Mouse (Mus musculus) MEL-GATA-1-ER (cell line): ENCODE measurements around the gene Prkacb.

Source experiments
- DNase-seq: peaks from one replicate; pipeline ENCODE4 v3.0.0-alpha.2; 2012; ENCODE audit warnings: low read depth; ENCODE audit errors: extremely low read depth

Gene Prkacb

DNA sequence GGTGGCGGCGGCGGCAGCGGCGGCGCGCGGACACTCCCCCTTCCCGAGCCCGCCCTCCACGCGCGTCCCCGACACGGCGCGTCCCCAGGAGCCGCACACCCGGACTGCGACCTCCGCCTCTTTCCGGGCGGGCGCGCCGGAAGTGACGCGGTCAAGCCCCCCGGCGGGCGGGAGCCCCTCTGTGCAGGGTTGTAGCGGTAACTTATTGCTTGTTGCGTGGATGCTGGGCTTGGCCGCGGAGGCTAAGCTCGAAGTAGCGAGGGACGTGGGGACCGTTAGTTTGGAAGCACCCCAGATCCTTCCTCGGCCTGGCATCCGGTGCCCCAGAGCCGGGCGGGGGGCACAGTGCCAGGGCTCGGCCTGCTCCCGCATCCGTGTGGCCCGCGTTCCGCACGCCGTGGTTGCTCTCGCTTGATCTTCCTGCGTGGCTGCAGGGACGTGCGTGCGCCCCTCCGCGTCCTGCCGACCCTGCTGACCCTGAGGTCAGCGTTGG lies at the start of gene Prkacb:
Gene Prkacb, minus strand, starts transcription at position 90 of the 493 bp plus-strand sequence.
- DNase-seq, result peak; percentile 63

DNA sequence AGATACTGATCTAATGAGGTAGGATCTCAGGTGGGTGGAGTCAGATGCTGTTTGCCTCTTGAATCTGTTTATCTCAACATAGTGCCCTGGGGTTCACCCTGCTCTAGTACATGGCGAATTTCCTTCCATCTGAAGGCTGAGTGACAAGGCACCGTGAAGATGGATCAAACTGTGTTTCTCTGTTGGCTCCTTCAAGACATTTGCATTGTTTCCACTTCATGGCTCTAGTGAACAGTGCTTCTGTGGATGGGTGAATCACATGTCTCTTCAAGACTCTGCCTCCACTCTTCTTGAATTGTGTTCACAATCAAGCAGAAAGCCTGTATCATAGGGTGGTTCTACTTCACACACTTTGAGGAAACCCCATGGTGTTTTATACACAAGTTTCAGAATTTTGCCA lies 47.5 kb upstream of the Prkacb start:
- DNase-seq, result no peak

DNA sequence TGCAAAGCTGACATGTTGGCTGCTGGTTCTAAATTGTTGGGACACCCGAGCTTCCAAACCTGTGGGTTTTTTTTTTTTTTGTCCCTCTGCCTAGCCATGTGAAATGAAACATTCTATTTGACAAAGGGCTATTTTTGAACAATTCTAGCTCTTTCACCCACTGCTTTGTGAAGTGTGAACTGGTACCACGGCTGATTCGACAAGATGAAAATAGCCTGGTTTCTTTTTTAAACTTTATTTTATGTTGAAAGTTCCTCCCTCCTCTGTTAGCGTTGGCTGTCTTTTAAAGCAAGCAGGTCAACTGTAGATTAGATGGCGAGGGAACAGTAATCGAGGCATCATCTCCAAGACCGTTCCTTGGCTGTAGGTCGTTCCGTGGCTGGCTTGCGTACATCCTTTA lies 44.6 kb upstream of the Prkacb start:
- no peak for DNase-seq

DNA sequence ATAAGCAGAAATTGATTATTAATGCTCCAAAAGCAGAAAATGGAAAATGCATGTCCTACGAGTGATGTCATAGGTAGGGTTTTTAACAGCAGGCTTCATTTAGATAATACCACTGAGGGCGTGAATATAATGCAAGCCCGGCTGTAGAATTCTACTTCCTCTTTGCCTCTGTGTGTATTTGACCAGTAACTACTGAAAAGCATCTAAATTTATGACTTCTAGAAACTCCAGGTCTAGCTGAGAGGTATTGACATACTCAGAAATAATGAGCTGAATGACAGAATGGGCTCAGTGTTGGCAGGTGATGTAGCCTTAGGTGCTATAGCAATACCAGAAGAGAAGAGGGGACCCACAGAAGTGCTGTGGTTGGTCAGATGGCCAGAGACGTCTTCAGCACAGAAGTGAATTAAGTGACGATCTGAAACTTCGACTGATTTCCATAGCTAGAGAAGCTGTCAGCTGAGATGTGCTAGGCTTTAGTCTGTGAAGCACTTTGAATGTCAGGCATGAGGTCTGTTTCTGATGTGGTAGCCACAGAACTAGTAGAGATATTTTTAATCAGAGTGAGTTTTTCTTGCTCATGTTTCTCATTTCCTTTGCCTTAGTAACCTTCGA lies 41.8 kb upstream of the Prkacb start:
- DNase-seq, result peak; percentile 29

DNA sequence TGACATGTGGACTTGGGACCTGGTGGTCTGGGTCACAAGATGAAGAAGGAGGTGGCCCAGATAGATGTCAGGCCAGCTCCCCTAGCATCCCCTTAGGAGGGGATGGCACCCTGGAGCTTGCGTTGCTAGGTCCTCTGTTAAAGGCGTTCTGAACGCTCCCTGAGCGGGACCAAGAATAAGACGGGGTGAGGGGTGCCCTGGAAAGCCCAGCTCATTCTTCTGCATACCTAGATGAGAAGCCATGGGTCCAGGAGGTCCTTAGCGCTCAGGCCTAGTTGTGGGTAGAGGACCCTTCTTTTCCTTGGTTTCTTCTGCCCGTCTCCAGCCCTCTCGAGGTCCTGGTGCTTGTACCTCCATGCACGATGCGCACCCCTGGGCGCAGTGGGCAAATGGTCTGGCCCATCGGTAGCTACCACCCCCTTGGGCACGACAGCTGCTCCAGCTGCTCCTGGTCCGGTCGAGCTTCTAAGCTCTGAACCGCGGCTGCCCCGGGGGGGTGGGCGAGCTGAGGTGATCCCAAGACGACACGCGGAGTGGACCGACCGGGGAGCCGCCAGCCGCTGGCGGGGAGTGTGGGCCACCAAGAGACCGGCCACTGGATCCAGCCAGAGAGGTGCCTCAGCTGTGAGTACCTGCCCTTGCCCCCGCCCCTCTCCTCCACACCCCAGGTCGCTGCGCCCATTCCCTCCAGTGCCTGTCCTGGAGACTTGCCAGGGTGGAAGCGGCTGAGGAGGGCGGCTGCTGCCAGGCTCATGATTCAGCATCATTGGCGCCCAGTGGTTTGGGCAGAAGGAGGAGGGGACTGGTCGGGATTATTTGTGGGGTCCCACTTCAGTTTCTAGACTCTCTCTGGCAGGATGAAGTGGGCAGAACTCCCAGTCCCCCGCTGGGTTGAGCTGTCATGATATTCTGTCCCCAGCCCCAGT lies 39.4 kb upstream of the Prkacb start, which contains the start of gene Ttll7:
Gene Ttll7, plus strand, starts transcription at position 402 of the 926 bp plus-strand sequence.
- no peak for DNase-seq

DNA sequence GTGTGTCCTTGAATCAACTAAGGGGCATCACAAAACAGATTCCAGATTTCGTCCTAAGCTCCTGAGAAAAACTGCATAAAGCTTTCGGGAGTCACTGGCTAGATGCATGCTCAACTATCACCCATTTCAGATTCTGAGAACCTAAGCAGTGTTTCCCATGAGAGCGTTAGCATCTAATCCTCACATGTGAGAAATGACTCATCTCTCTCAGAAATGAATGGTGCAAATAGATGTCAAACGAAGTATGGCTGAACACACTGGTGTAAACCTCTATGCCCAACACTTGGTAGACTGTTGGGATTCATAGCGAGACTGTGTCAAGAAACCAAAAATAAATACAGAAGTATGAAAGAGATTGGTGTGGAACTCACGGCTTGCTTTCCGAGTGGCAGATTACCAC lies 36.6 kb upstream of the Prkacb start:
- no peak for DNase-seq

DNA sequence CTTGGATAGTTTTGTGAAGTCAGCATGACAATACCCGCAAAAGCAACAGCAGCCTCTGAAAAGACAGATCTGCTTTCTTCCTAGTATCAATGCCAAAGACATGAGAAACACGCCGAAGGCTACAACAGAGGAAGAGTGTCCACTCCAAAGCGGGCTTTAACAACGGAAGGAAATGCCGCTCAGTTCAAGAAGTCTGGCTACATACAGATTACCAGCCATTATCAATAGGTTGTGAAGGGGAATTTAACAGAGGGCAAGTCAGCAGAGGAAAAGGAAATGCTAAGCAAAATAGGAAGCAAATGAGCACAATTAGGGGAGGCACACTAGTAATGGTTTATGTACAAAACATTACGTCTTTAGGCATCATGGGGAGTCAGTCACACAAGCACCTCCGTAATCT lies 35.3 kb upstream of the Prkacb start:
- no peak for DNase-seq

DNA sequence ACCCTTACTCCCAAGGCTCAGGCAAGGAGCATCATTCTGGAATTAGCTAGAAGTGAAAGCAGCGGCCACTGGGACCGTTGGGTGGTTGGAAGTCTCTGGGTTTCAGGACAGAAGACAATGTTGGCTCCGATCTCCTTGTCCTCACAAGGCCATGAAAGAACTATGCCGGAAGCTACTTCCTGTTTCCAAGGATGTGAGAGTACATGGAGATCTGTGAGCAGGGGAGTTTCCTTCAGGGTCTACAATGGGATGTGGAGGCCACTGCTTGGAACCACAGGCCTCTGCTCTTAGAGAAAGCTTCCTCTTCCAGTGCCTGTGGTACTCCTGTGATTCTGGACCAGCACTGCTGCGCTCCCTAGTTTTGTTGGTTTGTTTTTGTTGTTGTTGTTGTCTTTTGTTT lies 33.4 kb upstream of the Prkacb start:
- DNase-seq, result no peak

DNA sequence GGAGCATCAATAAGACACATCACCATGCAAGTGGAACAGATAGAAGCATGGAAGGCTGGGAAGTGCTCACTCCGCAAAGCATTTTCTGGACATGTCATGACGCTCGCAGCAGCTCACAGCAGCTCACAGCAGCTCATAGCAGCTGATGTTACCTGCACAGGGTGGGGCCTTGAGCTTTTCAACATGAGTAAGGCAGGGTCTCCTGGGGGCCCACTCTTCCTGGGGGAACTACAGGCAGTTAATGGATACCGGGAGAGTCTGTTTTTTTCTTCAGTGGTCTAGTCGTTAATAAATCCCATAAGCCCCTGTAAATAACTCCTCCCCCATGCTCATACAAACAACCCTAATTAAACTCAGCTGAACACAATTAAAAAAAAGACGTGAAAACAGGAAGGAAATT lies 30.7 kb upstream of the Prkacb start:
- DNase-seq, result no peak

DNA sequence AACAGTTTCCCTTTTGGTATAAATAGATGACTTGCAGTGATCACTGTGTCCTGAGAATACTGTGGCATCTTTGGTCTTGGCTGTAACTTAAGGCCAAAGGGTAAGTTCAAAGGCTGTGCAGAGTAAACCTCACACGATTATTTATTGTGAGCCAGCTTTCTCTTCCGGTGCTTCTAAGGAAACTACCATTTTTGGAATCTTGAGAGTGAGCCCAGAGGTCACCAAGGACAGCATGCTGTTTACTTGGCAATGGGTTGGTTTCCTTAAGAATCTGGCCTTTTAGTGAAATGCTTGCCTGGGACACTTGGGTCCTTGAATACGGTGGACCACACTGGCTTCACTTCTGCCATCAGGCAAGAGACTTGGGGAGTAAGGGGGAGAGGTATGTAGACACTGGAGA lies 30.0 kb upstream of the Prkacb start:
- DNase-seq, result no peak

DNA sequence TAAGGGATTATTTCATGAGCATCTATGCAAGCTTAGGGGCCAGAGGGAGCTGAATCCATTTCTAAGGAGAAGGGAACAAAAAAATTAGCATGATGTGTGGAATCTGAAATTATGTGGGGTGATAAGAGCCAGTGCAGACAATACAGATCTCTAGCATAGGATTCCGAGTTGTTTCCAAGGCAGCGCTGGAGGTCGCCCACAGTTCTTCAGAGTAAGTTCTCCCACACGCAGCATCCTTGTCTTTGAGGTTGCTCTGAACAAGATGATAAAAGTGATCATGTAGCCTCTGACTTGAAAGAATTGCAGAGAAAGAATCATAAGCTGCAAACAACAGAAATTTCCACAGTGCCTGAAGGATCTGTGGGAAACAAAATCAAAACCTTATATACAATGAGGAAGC lies 7.9 kb upstream of the Prkacb start:
- DNase-seq, result no peak

DNA sequence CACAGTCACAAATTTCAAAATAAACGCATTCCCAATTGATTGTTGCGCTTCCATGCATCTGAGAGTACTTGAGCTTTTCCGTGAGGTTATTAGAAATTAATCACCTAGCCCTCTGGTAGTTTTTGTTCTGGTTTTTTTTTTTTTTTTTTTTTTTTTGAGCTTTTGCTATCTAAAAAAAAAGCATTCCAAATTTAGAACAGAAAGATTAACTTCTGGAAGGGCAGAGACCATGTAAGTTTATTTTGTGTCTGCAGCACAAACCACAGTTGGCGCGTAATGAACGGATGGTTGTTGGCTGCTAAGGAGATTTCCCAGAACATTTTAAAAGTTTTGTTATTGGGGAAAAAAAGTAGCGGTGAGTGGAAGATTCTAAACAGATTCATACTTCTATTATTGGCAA lies 834 bp upstream of the Prkacb start:
- no peak for DNase-seq

DNA sequence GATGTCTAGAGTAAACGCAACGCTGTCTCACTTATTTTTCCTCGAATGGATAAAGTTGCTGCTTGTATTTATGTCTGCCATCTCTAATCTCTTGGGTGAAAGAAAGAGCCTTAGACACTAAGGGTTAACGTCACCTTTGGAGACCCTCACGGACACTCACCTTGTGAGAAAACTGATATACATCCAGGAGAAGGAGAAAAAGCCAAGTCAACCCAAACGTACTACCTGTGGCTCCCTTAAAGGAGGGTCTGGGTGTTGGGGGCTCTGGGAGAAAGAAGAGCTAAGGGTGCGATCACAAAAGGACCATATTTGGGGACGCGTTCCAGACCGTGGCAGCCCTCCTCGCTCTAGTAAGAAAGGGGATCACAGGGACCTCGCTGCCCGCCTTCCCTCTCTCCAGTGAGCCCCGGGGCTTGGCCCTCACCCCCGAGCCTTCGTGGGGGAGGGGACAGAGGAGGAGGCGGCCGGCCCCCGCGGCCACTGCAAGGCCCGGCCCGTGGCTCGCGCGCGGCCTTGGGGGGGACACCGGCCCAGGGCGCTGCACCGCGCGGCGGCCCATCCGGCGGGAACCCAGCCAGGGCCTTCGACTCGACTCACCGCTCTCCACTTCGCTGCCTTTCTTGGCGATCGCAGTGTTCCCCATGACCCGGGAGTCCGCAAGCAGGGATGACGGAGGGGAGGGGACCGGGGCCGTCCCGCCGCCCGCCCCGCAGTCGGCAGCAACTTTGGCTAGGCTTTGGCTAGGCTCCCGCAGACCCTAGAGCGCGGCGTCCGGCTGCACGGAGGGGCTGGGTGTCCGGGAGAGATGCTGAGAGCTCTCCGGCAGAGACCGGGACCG lies 530 bp downstream of the Prkacb start:
- no peak for DNase-seq

DNA sequence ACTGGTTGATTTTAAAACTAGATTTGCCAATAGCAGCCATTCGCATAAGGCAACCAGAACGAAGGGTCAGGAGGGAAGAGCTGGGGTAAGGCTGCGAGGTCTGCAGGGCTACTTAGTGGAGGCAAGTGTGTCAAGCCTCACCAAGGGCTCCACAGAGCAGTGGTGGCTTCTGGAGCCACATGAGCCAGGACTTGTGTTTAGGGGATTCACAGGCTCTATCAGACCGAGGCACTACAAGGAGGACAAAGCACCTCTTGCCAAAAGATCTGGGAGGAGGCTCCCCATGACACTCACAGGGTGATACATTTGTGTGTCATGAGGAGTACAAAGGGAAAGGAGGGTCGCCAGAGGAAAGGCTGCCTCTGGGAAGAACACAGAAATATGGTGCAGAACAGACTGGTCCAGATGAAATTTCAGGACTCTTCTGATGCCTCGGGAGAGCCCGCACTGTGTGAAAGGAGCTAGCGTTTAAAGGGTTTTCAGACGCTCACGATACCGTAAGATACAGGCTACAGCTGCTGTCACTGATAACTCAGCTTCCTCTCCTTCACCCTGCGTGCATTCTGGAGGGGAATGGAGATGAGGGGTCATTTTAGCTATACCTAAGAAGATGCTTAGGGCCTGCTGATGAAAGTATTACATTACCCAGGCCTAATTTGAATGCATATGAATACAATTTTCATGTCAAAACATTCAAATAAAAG lies 19.1 kb downstream of the Prkacb start:
- DNase-seq, result peak; percentile 72

DNA sequence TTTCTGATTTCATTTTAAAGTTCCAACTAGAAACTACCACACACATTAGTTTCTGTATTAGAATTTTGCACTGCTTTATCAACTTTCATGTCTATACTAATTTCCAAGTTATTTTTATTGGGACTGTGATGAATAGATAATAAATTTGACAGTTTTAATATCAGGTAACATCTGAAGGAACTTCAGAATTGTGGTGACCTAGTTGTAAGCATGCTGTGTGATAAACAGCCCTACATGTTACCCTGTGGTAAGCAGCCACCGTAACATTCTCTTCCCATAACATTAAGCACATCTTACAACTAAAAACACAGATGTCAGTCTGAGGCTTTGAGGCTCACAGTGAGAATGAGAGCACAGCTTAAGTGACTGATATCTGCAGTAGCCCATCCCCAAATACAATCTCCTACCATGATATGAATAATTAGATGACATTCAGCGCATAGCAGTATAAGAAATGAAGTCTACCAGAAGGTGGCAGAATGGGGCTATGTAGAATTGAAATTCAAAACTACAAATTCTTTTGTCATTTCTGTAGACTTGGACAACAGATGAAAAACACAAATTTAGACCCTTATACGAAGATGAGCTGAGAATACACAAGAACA lies 20.5 kb downstream of the Prkacb start:
- no peak for DNase-seq

DNA sequence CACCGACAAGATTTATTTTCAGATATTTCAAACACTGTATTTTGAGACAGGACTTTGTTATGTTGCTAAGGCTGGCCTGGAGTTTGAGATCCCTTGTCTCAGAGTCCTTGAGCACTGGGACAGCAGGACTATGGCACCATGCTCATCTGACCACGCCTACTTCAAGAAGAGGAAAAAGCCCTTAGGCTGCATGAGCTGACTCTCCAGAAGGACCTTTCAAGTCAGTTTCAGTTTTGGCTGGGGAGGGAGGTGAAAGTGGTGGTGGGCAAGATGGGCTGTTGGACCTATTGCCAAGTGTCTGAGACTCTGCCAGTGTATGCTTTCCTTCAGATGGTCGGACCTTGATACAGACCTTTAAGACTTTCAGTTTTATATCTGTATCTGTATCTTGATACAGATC lies 28.6 kb downstream of the Prkacb start:
- no peak for DNase-seq

DNA sequence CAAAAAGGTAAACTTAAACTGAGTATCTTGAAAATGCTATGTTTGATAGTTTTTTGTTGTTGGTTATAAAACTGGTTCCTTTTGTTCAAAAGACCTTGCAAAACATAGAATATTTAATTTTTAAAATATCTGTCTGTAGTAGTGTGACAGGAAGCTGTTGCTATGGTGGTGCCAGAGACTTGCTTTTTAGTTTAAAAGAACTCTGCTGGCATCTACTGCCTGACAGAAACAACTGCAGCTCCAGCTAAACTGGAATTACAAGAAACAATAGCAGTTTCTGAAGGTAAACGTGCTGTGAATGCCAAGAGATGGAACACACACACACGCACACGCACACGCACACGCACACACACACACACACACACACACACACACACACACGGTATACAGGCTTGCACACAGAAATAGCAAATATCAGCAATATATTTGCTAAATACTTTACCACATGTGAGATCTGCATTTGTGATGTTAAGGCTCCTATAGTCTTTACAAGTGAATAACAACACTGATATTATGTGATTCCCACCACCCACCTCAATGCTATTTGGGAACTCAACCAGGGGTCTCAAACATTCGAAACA lies 29.1 kb downstream of the Prkacb start:
- no peak for DNase-seq

DNA sequence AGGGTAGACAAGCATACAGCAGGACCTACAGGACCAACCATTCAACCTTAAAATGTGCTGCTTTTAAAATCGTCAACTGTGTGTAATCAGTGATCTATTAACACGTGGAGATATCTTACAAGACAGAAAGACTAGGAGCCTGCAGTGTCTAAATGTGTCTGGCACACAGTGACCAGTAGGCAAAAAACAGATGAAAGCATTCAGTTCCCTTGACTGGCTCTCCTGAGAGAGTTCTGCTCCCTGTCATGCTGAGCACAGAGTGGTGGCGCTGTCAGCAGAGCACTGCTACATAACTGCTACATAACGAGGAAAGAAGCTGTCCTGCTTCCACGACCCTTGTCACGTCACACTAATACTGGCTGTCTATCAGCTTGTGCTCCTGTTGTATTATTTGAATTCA lies 30.2 kb downstream of the Prkacb start:
- no peak for DNase-seq

DNA sequence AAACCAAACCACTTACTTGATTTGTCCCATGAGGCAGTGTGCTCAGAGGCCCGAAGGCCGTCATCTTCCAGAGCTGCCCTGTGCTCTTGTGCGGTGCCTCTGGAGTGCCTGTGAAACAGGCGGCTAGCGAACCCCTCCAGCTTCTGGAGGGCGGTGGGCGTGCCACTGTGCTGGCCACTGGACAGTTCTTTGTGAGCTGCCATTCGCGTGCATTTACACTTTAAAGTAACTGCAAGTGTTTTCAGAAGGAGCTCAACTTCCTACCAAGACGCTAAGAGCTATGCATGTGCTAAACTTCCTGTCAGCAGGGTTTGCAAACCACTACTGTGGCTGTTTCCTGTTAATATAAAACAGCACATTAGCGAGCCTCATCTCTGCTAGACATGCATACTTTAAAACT lies 31.7 kb downstream of the Prkacb start:
- no peak for DNase-seq

DNA sequence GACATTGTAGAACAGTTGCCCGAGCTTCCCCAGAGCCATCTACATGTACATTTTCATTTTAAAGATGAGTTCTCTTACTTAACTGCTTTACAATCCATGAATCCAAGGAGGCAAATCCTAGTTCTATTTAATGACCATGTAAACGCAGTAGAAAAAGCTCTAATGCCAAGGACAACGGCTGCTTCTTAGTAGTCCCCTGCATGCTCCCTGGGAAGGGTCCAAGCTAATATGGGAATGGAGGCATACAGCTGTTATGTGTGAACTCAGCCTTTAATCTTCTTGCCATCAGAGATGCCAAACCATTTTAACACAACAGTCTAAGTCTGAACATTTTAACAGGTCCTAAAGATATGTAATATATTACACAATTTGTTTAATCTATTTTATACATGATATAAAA lies 32.5 kb downstream of the Prkacb start:
- no peak for DNase-seq
